Mouse (Mus musculus) forebrain, embryonic 11.5 days (tissue): ENCODE measurements around the gene Cenpv. TPM values are rescaled to one million over a fixed set of nuclear protein-coding genes. Genes with fewer than 3 reads are reported as not detected.

ENCODE experiments used
- ATAC-seq: fragments of 200-750 bp; cut with Nextera tagmentation; replicated peaks from 2 replicates; pipeline ENCODE4 v1.8.0; 2017; ENCODE audit warnings: moderate TSS enrichment; ENCODE audit not compliant: low FRiP score
- DNase-seq: peaks from one replicate; pipeline ENCODE4 v3.0.0-alpha.2; 2017; ENCODE audit warnings: low spot score
- H3K27ac ChIP-seq: fragments of 300-500 bp; sonication (generic); 2 replicates; pipeline ENCODE4 v1.5.1; 2014; ENCODE audit warnings: low read depth, low read length
- H3K27me3 ChIP-seq: fragments of 300-500 bp; sonication (generic); 2 replicates; pipeline ENCODE4 v1.6.1; 2014; ENCODE audit warnings: mild to moderate bottlenecking, low read length, mixed read lengths; ENCODE audit not compliant: control insufficient read depth, insufficient read depth
- H3K36me3 ChIP-seq: fragments of 300-500 bp; sonication (generic); 2 replicates; pipeline ENCODE4 v1.6.1; 2014; ENCODE audit warnings: mild to moderate bottlenecking, low read length, moderate library complexity, mixed read lengths; ENCODE audit not compliant: control insufficient read depth, insufficient read depth
- H3K4me1 ChIP-seq: fragments of 300-500 bp; sonication (generic); replicated peaks from 2 replicates; pipeline ENCODE4 v1.6.1; 2014; ENCODE audit warnings: low read length, mixed read lengths; ENCODE audit not compliant: control insufficient read depth, insufficient read depth
- H3K4me2 ChIP-seq: fragments of 300-500 bp; sonication (generic); 2 replicates; pipeline ENCODE4 v1.6.1; 2014; ENCODE audit warnings: low read depth, mild to moderate bottlenecking, low read length, moderate library complexity, mixed read lengths; ENCODE audit not compliant: severe bottlenecking
- H3K4me3 ChIP-seq: fragments of 300-500 bp; sonication (generic); 2 replicates; pipeline ENCODE4 v1.5.1; 2014; ENCODE audit warnings: low read depth, low read length
- H3K9ac ChIP-seq: fragments of 300-500 bp; sonication (generic); 2 replicates; pipeline ENCODE4 v1.6.1; 2014; ENCODE audit warnings: low read length
- H3K9me3 ChIP-seq: fragments of 300-500 bp; sonication (generic); 2 replicates; pipeline ENCODE4 v1.6.1; 2016; ENCODE audit warnings: low read length, mixed read lengths; ENCODE audit not compliant: control insufficient read depth
- WGBS: fragments of 180-500 bp; shearing (Covaris S2); extraction: QIAGEN DNeasy Blood & Tissue Kit; methylation state at CpG from one replicate; pipeline ENCODE4 v1.1.7; 2014; 5-methylcytosine and 5-hydroxymethylcytosine counted together
- polyA plus RNA-seq: library from polyadenylated mRNA; unstranded; fragments of >200 nt; fragmentation: Nextera tagmentation; extraction: Ambion mirVana; gene quantifications from 2 replicates; pipeline ENCODE4 v1.2.1, GENCODE M21; 2014

The Cenpv gene
- polyA plus RNA-seq, 1 experiment from 2014 or later, result 61.5 TPM

- H3K9ac ChIP-seq, result no peak overlapping the region
These were observed 18.1 kb upstream of the Cenpv start for GRCm38 (mm10) chr11:62557205-62557604.

GRCm38 (mm10) chr11:62555896-62556412 is 16.9 kb upstream of the Cenpv start:
- Histone ChIP-seq H3K4me1 (peaks cover 9% of the 10 kb centered on the region; the same call in 1 of the 2 replicates), H3K4me2 (no peak overlapping the region), H3K9me3 (no peaks in the 10 kb centered on the region), H3K4me3 (no peak overlapping the region), H3K36me3 (peaks cover 8% of the 10 kb centered on the region; the same call in 1 of the 2 replicates), H3K27ac (no peak overlapping the region), H3K27me3 (no peaks in the 10 kb centered on the region), H3K9ac (no peak overlapping the region)
- no peak for DNase-seq
- no peak for ATAC-seq

More at GRCm38 (mm10) chr11:62557205-62557604, 18.1 kb upstream of the Cenpv start:
- WGBS, result 74% methylated on average over 5 of the region's 5 CpGs
- peaks cover 8% of the 10 kb centered on the region; the same call in 1 of the 2 replicates for H3K36me3 ChIP-seq
- peaks cover 9% of the 10 kb centered on the region; the same call in 1 of the 2 replicates for H3K4me1 ChIP-seq
- no peak for DNase-seq
- H3K4me3 ChIP-seq, result no peak overlapping the region
- no peaks in the 10 kb centered on the region for H3K27me3 ChIP-seq
- no peaks in the 10 kb centered on the region for H3K9me3 ChIP-seq
- ATAC-seq, result no peak
- no peak overlapping the region for H3K4me2 ChIP-seq
- H3K27ac ChIP-seq, result no peak overlapping the region

GRCm38 (mm10) chr11:62554934-62555517 is 16.0 kb upstream of the Cenpv start:
- DNase-seq, result no peak

GRCm38 (mm10) chr11:62554163-62554855 is 15.2 kb upstream of the Cenpv start:
- Histone ChIP-seq H3K4me1 (peaks cover 11% of the 10 kb centered on the region; the same call in 1 of the 2 replicates), H3K36me3 (peaks cover 8% of the 10 kb centered on the region; the same call in 1 of the 2 replicates), H3K9me3 (no peaks in the 10 kb centered on the region), H3K9ac (peak overlapping the region; percentile 8; the same call in 1 of the 2 replicates), H3K27me3 (no peaks in the 10 kb centered on the region), H3K4me3 (peak overlapping the region; percentile 50), H3K27ac (no peak overlapping the region), H3K4me2 (peak overlapping the region; percentile 80)
- DNase-seq (no peak), ATAC-seq (no peak)
- 79% methylated on average over 5 of the region's 5 CpGs for WGBS

More at GRCm38 (mm10) chr11:62554934-62555517, 16.0 kb upstream of the Cenpv start:
- peak overlapping the region; percentile 80 for H3K4me2 ChIP-seq
- H3K9ac ChIP-seq, result no peak overlapping the region
- no peak overlapping the region for H3K27ac ChIP-seq
- H3K36me3 ChIP-seq, result peaks cover 8% of the 10 kb centered on the region; the same call in 1 of the 2 replicates
- peaks cover 9% of the 10 kb centered on the region; the same call in 1 of the 2 replicates for H3K4me1 ChIP-seq
- no peaks in the 10 kb centered on the region for H3K9me3 ChIP-seq
- no peak for ATAC-seq
- 0 out of 2 replicates have a peak overlapping the region, but pooled peaks have one; percentile 50 for H3K4me3 ChIP-seq
- no peaks in the 10 kb centered on the region for H3K27me3 ChIP-seq

GRCm38 (mm10) chr11:62553633-62554032 is 14.6 kb upstream of the Cenpv start:
- peaks cover 8% of the 10 kb centered on the region; the same call in 1 of the 2 replicates for H3K36me3 ChIP-seq

GRCm38 (mm10) chr11:62553186-62553585 is 14.1 kb upstream of the Cenpv start:
- Histone ChIP-seq H3K36me3 (peaks cover 8% of the 10 kb centered on the region; the same call in 1 of the 2 replicates), H3K4me1 (peaks cover 13% of the 10 kb centered on the region; the same call in 1 of the 2 replicates), H3K27me3 (no peaks in the 10 kb centered on the region), H3K9ac (peak overlapping the region; percentile 41; the same call in 1 of the 2 replicates), H3K27ac (no peak overlapping the region), H3K4me3 (peak overlapping the region; percentile 50), H3K9me3 (no peaks in the 10 kb centered on the region), H3K4me2 (peak overlapping the region; percentile 80)
- 43% methylated on average over 1 of the region's 1 CpGs for WGBS
- DNase-seq, result no peak
- ATAC-seq, result no peak

More at GRCm38 (mm10) chr11:62553633-62554032, 14.6 kb upstream of the Cenpv start:
- Histone ChIP-seq H3K27me3 (no peaks in the 10 kb centered on the region), H3K9ac (peak overlapping the region; percentile 41; the same call in 1 of the 2 replicates), H3K4me3 (peak overlapping the region; percentile 50), H3K4me2 (peak overlapping the region; percentile 80), H3K9me3 (no peaks in the 10 kb centered on the region), H3K27ac (no peak overlapping the region), H3K4me1 (peaks cover 13% of the 10 kb centered on the region; the same call in 1 of the 2 replicates)
- ATAC-seq (no peak), DNase-seq (no peak)
- WGBS, result 82% methylated on average over 5 of the region's 5 CpGs

- Histone ChIP-seq H3K9ac (peak overlapping the region; percentile 86), H3K4me1 (peaks cover 13% of the 10 kb centered on the region; the same call in 1 of the 2 replicates), H3K9me3 (no peaks in the 10 kb centered on the region), H3K36me3 (peaks cover 8% of the 10 kb centered on the region; the same call in 1 of the 2 replicates), H3K27me3 (no peaks in the 10 kb centered on the region), H3K27ac (peak overlapping the region; percentile 80), H3K4me2 (peak overlapping the region; percentile 84), H3K4me3 (peak overlapping the region; percentile 74)
- peak; percentile 95 for DNase-seq
- peak; percentile 89 for ATAC-seq
- under 1% methylated on average over 58 of the region's 58 CpGs for WGBS
These were observed 12.4 kb upstream of the Cenpv start for GRCm38 (mm10) chr11:62551226-62552119.
